Mouse (Mus musculus): Measurements from ENCODE around the gene Cyth1. TPM values are rescaled to one million over a fixed set of nuclear protein-coding genes. Genes with fewer than 3 reads are reported as not detected.

The Cyth1 gene
- polyA plus RNA-seq, 1 experiment from 2014 or later = 10.8 TPM

DNA sequence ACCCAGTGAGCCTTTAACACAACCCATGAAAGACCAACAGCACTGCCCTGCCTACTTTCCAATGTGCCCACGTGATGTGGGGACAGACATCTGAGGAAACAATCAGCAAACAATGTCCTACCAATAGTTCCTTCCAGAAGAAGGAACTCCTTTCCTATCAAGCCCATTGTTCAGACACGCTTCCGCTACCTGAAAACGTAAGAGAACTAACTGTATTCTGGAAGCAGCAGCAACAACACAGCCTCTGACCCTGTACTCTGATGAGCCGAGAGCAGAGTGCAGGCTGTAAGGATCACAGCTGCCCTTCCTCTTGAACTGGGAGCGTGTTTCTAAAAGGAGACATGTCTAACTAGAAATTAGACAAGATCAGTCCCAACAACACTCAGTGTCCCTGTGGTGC, 13.9 kb downstream of the Cyth1 start:
- H3K4me2 ChIP-seq (replicated peaks; ENCODE audit: low read depth, low read length) = no peak overlapping the region
- no peaks in the 10 kb centered on the region for H3K27me3 ChIP-seq (ENCODE audit: control insufficient read depth, insufficient read depth, low read length)
- no peak overlapping the region for H3K9ac ChIP-seq (replicated peaks; ENCODE audit: low read depth, low read length)
- H3K4me3 ChIP-seq (ENCODE audit: low read depth, low read length) = no peak overlapping the region
- H3K9me3 ChIP-seq (ENCODE audit: control insufficient read depth, low read depth, low read length) = no peaks in the 10 kb centered on the region
- no peaks in the 10 kb centered on the region for H3K36me3 ChIP-seq (ENCODE audit: control insufficient read depth, insufficient read depth, low read length)
- no peak overlapping the region for H3K27ac ChIP-seq (ENCODE audit: low read length)
- 63% methylated on average over 6 of the region's 6 CpGs for WGBS
- no peak for ATAC-seq (ENCODE audit: insufficient number of reproducible peaks, insufficient read depth, low FRiP score, low read depth)
- peaks cover 28% of the 10 kb centered on the region; the same call in 1 of the 2 replicates for H3K4me1 ChIP-seq (ENCODE audit: control insufficient read depth, insufficient read depth, low read length)

DNA sequence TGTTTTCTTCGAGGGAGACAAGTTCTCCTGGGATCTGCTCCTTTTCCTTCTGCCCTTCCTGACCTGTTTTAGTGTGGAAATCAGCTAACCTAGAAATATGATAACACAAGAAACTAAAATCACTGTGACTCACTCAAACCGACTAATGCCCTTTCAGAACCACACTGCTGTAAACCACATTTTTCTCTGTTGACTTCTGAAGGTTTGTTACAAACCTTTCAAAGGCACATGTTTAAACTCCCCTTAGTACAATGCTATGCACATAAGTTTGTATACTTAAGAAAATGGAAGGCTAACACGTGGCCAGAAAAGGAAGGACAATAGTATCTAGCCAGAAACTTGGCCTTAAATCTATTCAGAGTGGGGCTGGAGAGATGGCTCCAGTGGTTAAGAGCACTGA, 14.5 kb downstream of the Cyth1 start:
- Histone ChIP-seq H3K27me3 (ENCODE audit: control insufficient read depth, insufficient read depth, low read length) (no peaks in the 10 kb centered on the region), H3K4me2 (replicated peaks; ENCODE audit: low read depth, low read length) (no peak overlapping the region), H3K9me3 (ENCODE audit: control insufficient read depth, low read depth, low read length) (no peaks in the 10 kb centered on the region), H3K36me3 (ENCODE audit: control insufficient read depth, insufficient read depth, low read length) (no peaks in the 10 kb centered on the region), H3K4me1 (ENCODE audit: control insufficient read depth, insufficient read depth, low read length) (peaks cover 22% of the 10 kb centered on the region; the same call in 1 of the 2 replicates), H3K4me3 (ENCODE audit: low read depth, low read length) (no peak overlapping the region), H3K27ac (ENCODE audit: low read length) (no peak overlapping the region), H3K9ac (replicated peaks; ENCODE audit: low read depth, low read length) (no peak overlapping the region)
- 48% methylated on average over 3 of the region's 3 CpGs for WGBS
- no peak for ATAC-seq (ENCODE audit: insufficient number of reproducible peaks, insufficient read depth, low FRiP score, low read depth)

DNA sequence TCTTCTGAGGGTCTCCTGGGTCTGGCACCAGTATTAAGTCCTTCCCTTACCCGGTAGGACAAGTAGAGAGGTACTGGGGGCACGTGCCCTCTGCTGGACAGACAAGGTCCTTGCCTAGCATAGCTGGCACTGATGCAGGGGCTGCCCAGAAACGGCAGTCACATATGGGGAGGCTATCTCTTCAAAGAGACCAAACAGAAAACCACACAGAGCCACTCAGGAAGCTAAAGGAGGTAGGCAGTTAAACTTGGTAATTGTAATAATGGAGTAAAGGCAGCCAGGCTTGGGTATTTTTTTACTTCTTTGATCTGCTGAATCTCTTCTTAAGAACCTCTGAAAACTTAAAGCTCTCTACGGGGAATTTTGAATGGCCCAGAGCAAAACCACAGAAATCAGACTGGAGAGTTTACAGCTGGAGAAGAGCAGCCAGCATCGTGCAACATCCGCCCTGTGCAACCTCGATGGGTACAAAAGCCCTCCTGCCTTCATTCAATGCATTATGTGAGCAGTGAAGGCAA, 16.0 kb downstream of the Cyth1 start:
- Histone ChIP-seq H3K4me2 (replicated peaks; ENCODE audit: low read depth, low read length) (no peak overlapping the region), H3K9ac (replicated peaks; ENCODE audit: low read depth, low read length) (no peak overlapping the region), H3K36me3 (ENCODE audit: control insufficient read depth, insufficient read depth, low read length) (no peaks in the 10 kb centered on the region), H3K27me3 (ENCODE audit: control insufficient read depth, insufficient read depth, low read length) (no peaks in the 10 kb centered on the region), H3K9me3 (ENCODE audit: control insufficient read depth, low read depth, low read length) (no peaks in the 10 kb centered on the region), H3K4me1 (ENCODE audit: control insufficient read depth, insufficient read depth, low read length) (peaks cover 18% of the 10 kb centered on the region; the same call in 1 of the 2 replicates), H3K4me3 (ENCODE audit: low read depth, low read length) (no peak overlapping the region), H3K27ac (ENCODE audit: low read length) (no peak overlapping the region)
- no peak for ATAC-seq (ENCODE audit: insufficient number of reproducible peaks, insufficient read depth, low FRiP score, low read depth)
- 42% methylated on average over 7 of the region's 7 CpGs for WGBS

DNA sequence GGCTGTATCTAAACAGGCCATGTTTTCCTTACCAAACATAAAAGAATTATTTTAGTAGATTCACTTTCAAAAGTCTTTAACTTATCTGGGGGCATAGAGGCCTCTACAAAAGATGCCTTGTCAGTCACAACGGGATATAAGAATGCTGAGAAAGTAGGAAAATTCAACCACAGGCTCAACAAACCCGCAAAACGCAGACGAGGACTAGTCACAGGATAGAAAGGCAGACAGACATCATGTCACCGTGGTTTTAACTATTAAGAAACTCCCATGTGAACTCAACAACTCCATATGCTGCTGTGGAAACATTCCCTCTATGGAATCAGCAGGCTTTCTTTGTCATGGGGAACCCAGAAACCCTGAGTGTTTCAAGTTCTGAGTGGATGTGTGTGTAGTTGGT, 18.5 kb downstream of the Cyth1 start:
- no peaks in the 10 kb centered on the region for H3K27me3 ChIP-seq (ENCODE audit: control insufficient read depth, insufficient read depth, low read length)
- H3K9me3 ChIP-seq (ENCODE audit: control insufficient read depth, low read depth, low read length) = no peaks in the 10 kb centered on the region
- no peak overlapping the region for H3K9ac ChIP-seq (replicated peaks; ENCODE audit: low read depth, low read length)
- no peak overlapping the region for H3K4me2 ChIP-seq (replicated peaks; ENCODE audit: low read depth, low read length)
- H3K36me3 ChIP-seq (ENCODE audit: control insufficient read depth, insufficient read depth, low read length) = no peaks in the 10 kb centered on the region
- WGBS = 90% methylated on average over 5 of the region's 5 CpGs
- H3K27ac ChIP-seq (ENCODE audit: low read length) = no peak overlapping the region
- H3K4me1 ChIP-seq (ENCODE audit: control insufficient read depth, insufficient read depth, low read length) = peaks cover 12% of the 10 kb centered on the region; the same call in 1 of the 2 replicates
- H3K4me3 ChIP-seq (ENCODE audit: low read depth, low read length) = no peak overlapping the region
- no peak for ATAC-seq (ENCODE audit: insufficient number of reproducible peaks, insufficient read depth, low FRiP score, low read depth)

DNA sequence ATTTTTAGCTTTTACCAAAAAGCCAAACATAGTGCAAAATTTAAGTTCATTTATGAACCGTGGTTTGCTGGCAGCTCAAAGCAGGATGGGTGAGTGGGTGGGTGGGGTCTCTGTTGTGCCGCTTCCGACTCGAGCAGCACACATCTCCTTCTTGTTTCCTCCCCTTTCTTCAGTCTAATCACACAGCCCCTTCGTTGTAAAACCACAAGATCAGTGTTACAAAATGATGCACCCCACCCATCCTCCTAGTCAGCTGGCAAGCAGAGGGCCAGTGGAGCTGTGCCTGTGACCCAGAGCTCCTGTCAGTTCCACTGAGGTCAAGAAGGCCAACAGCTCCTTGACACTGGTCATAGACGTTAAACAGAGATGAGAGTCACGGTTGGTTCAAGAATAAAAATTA, 20.7 kb downstream of the Cyth1 start:
- ATAC-seq (ENCODE audit: insufficient number of reproducible peaks, insufficient read depth, low FRiP score, low read depth) = no peak
- H3K27me3 ChIP-seq (ENCODE audit: control insufficient read depth, insufficient read depth, low read length) = no peaks in the 10 kb centered on the region
- no peaks in the 10 kb centered on the region for H3K36me3 ChIP-seq (ENCODE audit: control insufficient read depth, insufficient read depth, low read length)
- 70% methylated on average over 7 of the region's 7 CpGs for WGBS
- no peak overlapping the region for H3K27ac ChIP-seq (ENCODE audit: low read length)
- H3K4me2 ChIP-seq (replicated peaks; ENCODE audit: low read depth, low read length) = no peak overlapping the region
- H3K4me1 ChIP-seq (ENCODE audit: control insufficient read depth, insufficient read depth, low read length) = peaks cover 9% of the 10 kb centered on the region; the same call in 1 of the 2 replicates
- H3K9ac ChIP-seq (replicated peaks; ENCODE audit: low read depth, low read length) = no peak overlapping the region
- H3K4me3 ChIP-seq (ENCODE audit: low read depth, low read length) = no peak overlapping the region
- H3K9me3 ChIP-seq (ENCODE audit: control insufficient read depth, low read depth, low read length) = no peaks in the 10 kb centered on the region

GRCm38 (mm10) chr11:118226850-118227249, 21.5 kb downstream of the Cyth1 start:
- ATAC-seq (ENCODE audit: insufficient number of reproducible peaks, insufficient read depth, low FRiP score, low read depth) = no peak
- Histone ChIP-seq H3K4me2 (replicated peaks; ENCODE audit: low read depth, low read length) (no peak overlapping the region), H3K27me3 (ENCODE audit: control insufficient read depth, insufficient read depth, low read length) (no peaks in the 10 kb centered on the region), H3K9me3 (ENCODE audit: control insufficient read depth, low read depth, low read length) (no peaks in the 10 kb centered on the region), H3K9ac (replicated peaks; ENCODE audit: low read depth, low read length) (no peak overlapping the region), H3K4me1 (ENCODE audit: control insufficient read depth, insufficient read depth, low read length) (peaks cover 2% of the 10 kb centered on the region; the same call in 1 of the 2 replicates), H3K36me3 (ENCODE audit: control insufficient read depth, insufficient read depth, low read length) (no peaks in the 10 kb centered on the region), H3K27ac (ENCODE audit: low read length) (no peak overlapping the region), H3K4me3 (ENCODE audit: low read depth, low read length) (no peak overlapping the region)
- 83% methylated on average over 7 of the region's 7 CpGs for WGBS

GRCm38 (mm10) chr11:118225862-118226261, 22.5 kb downstream of the Cyth1 start:
- 66% methylated on average over 1 of the region's 1 CpGs for WGBS
- Histone ChIP-seq H3K4me2 (replicated peaks; ENCODE audit: low read depth, low read length) (no peak overlapping the region), H3K9me3 (ENCODE audit: control insufficient read depth, low read depth, low read length) (no peaks in the 10 kb centered on the region), H3K27ac (ENCODE audit: low read length) (no peak overlapping the region), H3K4me3 (ENCODE audit: low read depth, low read length) (no peak overlapping the region), H3K27me3 (ENCODE audit: control insufficient read depth, insufficient read depth, low read length) (no peaks in the 10 kb centered on the region), H3K4me1 (ENCODE audit: control insufficient read depth, insufficient read depth, low read length) (peaks cover 2% of the 10 kb centered on the region; the same call in 1 of the 2 replicates), H3K9ac (replicated peaks; ENCODE audit: low read depth, low read length) (no peak overlapping the region), H3K36me3 (ENCODE audit: control insufficient read depth, insufficient read depth, low read length) (no peaks in the 10 kb centered on the region)
- ATAC-seq (ENCODE audit: insufficient number of reproducible peaks, insufficient read depth, low FRiP score, low read depth) = no peak

DNA sequence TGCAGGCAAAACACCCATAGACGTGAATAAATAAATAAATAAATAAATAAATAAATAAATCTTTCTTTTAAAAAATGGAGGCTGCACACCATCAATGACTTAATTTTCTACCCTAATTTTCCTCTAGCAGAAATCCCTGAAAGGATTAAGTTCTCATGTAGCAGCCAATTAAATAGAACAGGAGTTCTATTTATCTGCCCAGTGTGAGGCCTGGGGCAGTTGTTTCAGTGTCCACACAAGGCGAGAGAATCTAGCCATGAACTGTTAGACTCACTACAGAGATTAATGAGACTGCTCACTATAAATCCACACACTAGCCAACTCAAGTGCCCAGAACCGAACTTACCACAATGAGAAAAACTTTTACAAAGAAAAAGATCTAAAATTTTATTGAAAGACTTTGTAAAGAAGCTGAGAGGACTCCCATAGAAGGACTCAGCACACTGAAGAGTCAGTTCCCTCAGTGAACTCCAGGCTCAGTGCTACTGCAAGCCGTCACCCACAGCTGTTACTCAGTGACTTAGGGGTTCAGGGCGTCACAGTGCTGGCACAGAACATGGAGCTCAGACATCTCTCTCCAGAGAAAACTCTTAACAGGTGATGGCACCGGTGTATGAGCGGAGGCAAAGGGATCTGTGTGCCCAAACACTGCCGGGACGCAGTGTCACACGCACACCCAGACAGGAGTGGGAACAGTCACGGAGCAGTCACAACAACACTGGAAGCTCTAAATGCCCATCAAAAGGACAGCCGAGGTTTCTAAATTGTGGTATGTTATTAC, 23.1 kb downstream of the Cyth1 start:
- Histone ChIP-seq H3K4me3 (ENCODE audit: low read depth, low read length) (no peak overlapping the region), H3K27ac (ENCODE audit: low read length) (no peak overlapping the region), H3K36me3 (ENCODE audit: control insufficient read depth, insufficient read depth, low read length) (no peaks in the 10 kb centered on the region), H3K27me3 (ENCODE audit: control insufficient read depth, insufficient read depth, low read length) (no peaks in the 10 kb centered on the region), H3K9ac (replicated peaks; ENCODE audit: low read depth, low read length) (no peak overlapping the region), H3K4me2 (replicated peaks; ENCODE audit: low read depth, low read length) (no peak overlapping the region), H3K4me1 (ENCODE audit: control insufficient read depth, insufficient read depth, low read length) (peaks cover 4% of the 10 kb centered on the region; the same call in 1 of the 2 replicates), H3K9me3 (ENCODE audit: control insufficient read depth, low read depth, low read length) (no peaks in the 10 kb centered on the region)
- 78% methylated on average over 12 of the region's 12 CpGs for WGBS
- ATAC-seq (ENCODE audit: insufficient number of reproducible peaks, insufficient read depth, low FRiP score, low read depth) = no peak
